Mouse (Mus musculus) liver, embryonic 18 days (tissue): ENCODE measurements around the gene H2al1k. TPM values are rescaled to one million over a fixed set of nuclear protein-coding genes. Genes with fewer than 3 reads are reported as not detected.

Experiments
- polyA plus RNA-seq: library from polyadenylated mRNA; depleted of rRNA; stranded (reverse); fragments of >200 nt; gene quantifications from 2 replicates; pipeline ENCODE4 v1.2.3, GENCODE M21; 2012; rRNA removed

H2al1k gene
- 0.11 TPM in 1 of 2 replicates, not detected in the other for polyA plus RNA-seq

DNA sequence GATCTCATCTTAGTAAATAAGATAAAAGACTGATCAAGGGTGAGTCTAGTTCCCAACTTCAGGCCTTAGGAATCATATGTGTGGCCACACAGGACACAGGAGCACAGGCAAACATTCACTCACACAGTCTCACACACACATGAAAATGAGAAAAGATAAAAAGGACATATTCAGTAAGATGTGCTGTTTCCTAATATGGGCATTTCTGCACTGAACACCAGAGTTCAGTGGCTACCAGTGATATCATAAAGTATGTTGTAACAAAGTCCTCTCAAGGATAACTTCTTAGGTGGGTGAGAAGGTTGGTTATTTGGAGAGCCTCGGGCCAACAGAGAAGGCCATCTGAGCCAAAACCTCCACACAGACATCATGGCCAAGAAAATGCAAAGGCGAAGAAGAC is at the start of gene H2al1k:
Gene H2al1k (plus strand): TSS at position 301 of the 400 bp plus-strand sequence.

Other genes starting within 250 kb of the H2al1k start
- gene 4930402K13Rik, start 246.1 kb upstream of the H2al1k start, polyA plus RNA-seq: not detected in 2 replicates
- 0.05 and 0.06 TPM in 2 replicates for gene Lancl3, start 150.7 kb upstream of the H2al1k start, polyA plus RNA-seq
- gene Gm14862, start 93.7 kb upstream of the H2al1k start, polyA plus RNA-seq: 0.44 and 0.76 TPM in 2 replicates
- gene Xk, start 77.9 kb upstream of the H2al1k start, polyA plus RNA-seq: 8.2 and 9.3 TPM in 2 replicates
- gene H2al1m, start 66.9 kb upstream of the H2al1k start, polyA plus RNA-seq: 1.2 and 2.1 TPM in 2 replicates
- gene Cybb, start 137.1 kb downstream of the H2al1k start, polyA plus RNA-seq: 10.4 and 13.6 TPM in 2 replicates
- gene H2al1o, start 221.8 kb downstream of the H2al1k start, polyA plus RNA-seq: not detected in 2 replicates